Mouse (Mus musculus) liver, embryonic 16.5 days (tissue): ENCODE data around the gene Myrip. TPM values are rescaled to one million over a fixed set of nuclear protein-coding genes. Genes with fewer than 3 reads are reported as not detected.

Experiments used
- ATAC-seq: fragments of 200-750 bp; cut with Nextera tagmentation; 2 replicates; pipeline ENCODE4 v1.8.0; 2017; ENCODE audit warnings: low read depth, mild to moderate bottlenecking, moderate number of reproducible peaks, moderate library complexity
- H3K27ac ChIP-seq: fragments of 300-500 bp; sonication (generic); 2 replicates; pipeline ENCODE4 v1.5.1; 2014; ENCODE audit warnings: mild to moderate bottlenecking, low read length
- H3K27me3 ChIP-seq: fragments of 300-500 bp; sonication (generic); 2 replicates; pipeline ENCODE4 v1.6.1; 2014; ENCODE audit warnings: low read depth, low read length, mixed read lengths; ENCODE audit not compliant: control insufficient read depth, insufficient read depth
- H3K36me3 ChIP-seq: fragments of 300-500 bp; sonication (generic); 2 replicates; pipeline ENCODE4 v1.6.1; 2014; ENCODE audit warnings: mild to moderate bottlenecking; ENCODE audit not compliant: control insufficient read depth, insufficient read depth
- H3K4me1 ChIP-seq: fragments of 300-500 bp; sonication (generic); 2 replicates; pipeline ENCODE4 v1.6.1; 2014; ENCODE audit warnings: low read depth, low read length, mixed read lengths; ENCODE audit not compliant: control insufficient read depth
- H3K4me2 ChIP-seq: fragments of 300-500 bp; sonication (generic); 2 replicates; pipeline ENCODE4 v1.6.1; 2014; ENCODE audit warnings: low read depth, low read length, mixed read lengths
- H3K4me3 ChIP-seq: fragments of 300-500 bp; sonication (generic); 2 replicates; pipeline ENCODE4 v1.5.1; 2014; ENCODE audit warnings: low read depth, mild to moderate bottlenecking, low read length
- H3K9ac ChIP-seq: fragments of 300-500 bp; sonication (generic); 2 replicates; pipeline ENCODE4 v1.6.1; 2014; ENCODE audit warnings: low read depth, low read length
- H3K9me3 ChIP-seq: fragments of 300-500 bp; sonication (generic); replicated peaks from 2 replicates; pipeline ENCODE4 v1.6.1; 2016; ENCODE audit warnings: low read length; ENCODE audit not compliant: control insufficient read depth
- WGBS: fragments of 180-500 bp; shearing (Covaris S2); extraction: QIAGEN DNeasy Blood & Tissue Kit; methylation state at CpG from one replicate; pipeline ENCODE4 v1.1.7; 2014; ENCODE audit not compliant: insufficient replicate concordance; 5-methylcytosine and 5-hydroxymethylcytosine counted together
- polyA plus RNA-seq: library from polyadenylated mRNA; unstranded; fragments of >200 nt; fragmentation: Nextera tagmentation; extraction: Ambion mirVana; gene quantifications from 2 replicates; pipeline ENCODE4 v1.2.1, GENCODE M21; 2015

Gene Myrip
- polyA plus RNA-seq, 1 experiment from 2014 or later: 0.02 TPM

DNA sequence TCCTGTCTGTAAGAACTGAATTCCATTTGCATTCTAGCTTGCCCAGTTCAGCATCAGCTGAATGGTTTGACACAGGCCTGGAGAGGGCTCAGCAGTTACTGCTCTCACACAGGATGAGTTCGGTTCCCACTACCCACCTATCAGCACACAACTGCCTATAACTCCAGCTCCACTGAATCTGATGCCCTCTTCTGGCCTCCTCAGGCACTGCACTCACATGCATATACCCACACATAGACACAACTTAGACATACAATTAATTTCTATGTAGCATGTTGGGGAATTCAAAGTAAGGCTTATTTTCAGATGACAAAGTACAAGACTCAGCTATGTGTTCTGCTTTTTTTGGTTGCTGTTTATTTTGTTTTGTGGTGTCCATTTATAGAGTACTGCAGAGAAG, 137.0 kb downstream of the Myrip start:
- 84% methylated on average over 1 of the region's 1 CpGs for WGBS

DNA sequence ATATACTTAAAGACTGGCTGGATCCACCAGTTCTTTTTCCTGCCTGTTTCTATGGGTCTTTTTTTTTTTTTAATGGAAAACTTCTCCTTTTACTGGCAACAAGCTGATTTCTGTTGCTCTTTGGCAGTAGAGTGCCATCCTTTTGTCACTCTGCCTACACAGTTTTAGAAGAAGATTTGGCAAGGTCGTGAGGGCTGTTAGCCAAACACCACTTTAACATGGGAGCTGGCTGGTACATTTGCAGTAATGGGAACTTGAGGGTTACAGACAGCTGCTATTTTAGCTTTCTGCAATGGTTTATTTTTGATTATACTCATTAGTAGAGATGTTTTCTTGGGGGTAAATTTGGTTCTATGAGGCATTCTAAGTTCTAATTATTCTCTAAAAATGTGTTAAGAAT, 137.5 kb downstream of the Myrip start:
- ATAC-seq: no peak
- WGBS: 56% methylated on average over 1 of the region's 1 CpGs
- H3K4me1 ChIP-seq: no peaks in the 10 kb centered on the region

More for the DNA sequence above, 137.0 kb downstream of the Myrip start:
- Histone ChIP-seq H3K9ac (no peak overlapping the region), H3K27ac (no peak overlapping the region), H3K9me3 (no peaks in the 10 kb centered on the region), H3K27me3 (no peaks in the 10 kb centered on the region), H3K4me3 (no peak overlapping the region), H3K4me1 (no peaks in the 10 kb centered on the region), H3K4me2 (no peak overlapping the region), H3K36me3 (no peaks in the 10 kb centered on the region)
- ATAC-seq: no peak

DNA sequence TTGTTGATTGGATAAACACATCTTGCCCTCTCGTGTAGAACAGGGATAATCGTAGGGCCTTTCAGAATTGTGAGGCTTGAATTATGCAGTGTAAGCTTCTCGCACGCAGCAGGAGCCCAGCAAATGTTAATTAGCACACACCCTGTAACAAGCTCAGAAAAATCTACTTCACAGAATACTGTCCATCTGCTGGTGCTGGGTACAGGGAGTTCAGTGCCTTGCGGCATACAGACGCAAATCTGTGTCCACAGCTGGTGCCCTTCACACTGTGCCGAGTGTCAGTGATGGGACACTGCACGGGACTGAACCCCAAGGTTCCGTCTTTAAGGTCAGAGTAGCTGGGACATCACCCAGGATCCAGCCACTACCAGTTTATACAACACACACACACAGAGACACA, 143.3 kb downstream of the Myrip start:
- 75% methylated on average over 9 of the region's 9 CpGs for WGBS

More for the DNA sequence above, 137.5 kb downstream of the Myrip start:
- Histone ChIP-seq H3K27ac (no peak overlapping the region), H3K27me3 (no peaks in the 10 kb centered on the region), H3K36me3 (no peaks in the 10 kb centered on the region), H3K4me2 (no peak overlapping the region), H3K4me3 (no peak overlapping the region), H3K9me3 (no peaks in the 10 kb centered on the region), H3K9ac (no peak overlapping the region)

DNA sequence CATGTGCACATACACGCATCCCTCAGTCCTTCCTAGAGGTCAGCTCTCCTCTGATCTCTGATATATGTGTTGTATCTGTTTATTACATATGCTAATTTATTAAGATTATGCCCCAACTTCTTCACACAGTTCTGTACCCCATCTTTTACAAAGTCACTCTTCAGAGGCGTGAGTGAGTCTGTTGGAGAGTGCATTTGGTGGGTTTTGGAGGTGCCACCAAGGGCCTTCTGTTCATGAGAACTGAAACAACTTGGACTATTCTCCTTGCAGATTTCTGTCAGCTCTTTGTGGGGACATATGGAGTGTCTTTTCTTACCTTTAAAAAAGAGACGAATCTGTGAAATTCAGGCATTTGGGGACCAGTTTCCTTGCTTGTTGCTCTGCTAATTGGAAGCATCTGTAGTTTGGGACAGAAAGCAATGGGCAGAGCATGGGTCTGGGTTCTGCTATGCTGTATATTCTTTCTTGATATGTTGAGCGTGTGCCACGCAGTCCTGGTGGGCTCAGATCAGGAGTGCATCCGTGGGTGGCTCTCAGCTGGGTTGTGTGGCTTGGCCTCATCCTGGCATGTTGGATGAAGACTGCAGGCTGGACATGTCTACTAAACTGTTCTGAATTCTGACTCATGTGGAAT, 148.5 kb downstream of the Myrip start:
- whole genome bisulfite sequencing: 59% methylated on average over 6 of the region's 6 CpGs
- H3K36me3 ChIP-seq: no peaks in the 10 kb centered on the region
- H3K4me1 ChIP-seq: no peaks in the 10 kb centered on the region
- no peak for ATAC-seq
- no peak overlapping the region for H3K4me2 ChIP-seq
- H3K27ac ChIP-seq: no peak overlapping the region
- H3K9ac ChIP-seq: no peak overlapping the region
- no peaks in the 10 kb centered on the region for H3K27me3 ChIP-seq
- H3K4me3 ChIP-seq: no peak overlapping the region
- H3K9me3 ChIP-seq: no peaks in the 10 kb centered on the region

More for the DNA sequence above, 143.3 kb downstream of the Myrip start:
- no peak overlapping the region for H3K27ac ChIP-seq
- no peaks in the 10 kb centered on the region for H3K36me3 ChIP-seq
- ATAC-seq: no peak
- no peak overlapping the region for H3K4me3 ChIP-seq
- no peak overlapping the region for H3K4me2 ChIP-seq
- no peaks in the 10 kb centered on the region for H3K9me3 ChIP-seq
- H3K4me1 ChIP-seq: no peaks in the 10 kb centered on the region
- no peaks in the 10 kb centered on the region for H3K27me3 ChIP-seq
- H3K9ac ChIP-seq: no peak overlapping the region

DNA sequence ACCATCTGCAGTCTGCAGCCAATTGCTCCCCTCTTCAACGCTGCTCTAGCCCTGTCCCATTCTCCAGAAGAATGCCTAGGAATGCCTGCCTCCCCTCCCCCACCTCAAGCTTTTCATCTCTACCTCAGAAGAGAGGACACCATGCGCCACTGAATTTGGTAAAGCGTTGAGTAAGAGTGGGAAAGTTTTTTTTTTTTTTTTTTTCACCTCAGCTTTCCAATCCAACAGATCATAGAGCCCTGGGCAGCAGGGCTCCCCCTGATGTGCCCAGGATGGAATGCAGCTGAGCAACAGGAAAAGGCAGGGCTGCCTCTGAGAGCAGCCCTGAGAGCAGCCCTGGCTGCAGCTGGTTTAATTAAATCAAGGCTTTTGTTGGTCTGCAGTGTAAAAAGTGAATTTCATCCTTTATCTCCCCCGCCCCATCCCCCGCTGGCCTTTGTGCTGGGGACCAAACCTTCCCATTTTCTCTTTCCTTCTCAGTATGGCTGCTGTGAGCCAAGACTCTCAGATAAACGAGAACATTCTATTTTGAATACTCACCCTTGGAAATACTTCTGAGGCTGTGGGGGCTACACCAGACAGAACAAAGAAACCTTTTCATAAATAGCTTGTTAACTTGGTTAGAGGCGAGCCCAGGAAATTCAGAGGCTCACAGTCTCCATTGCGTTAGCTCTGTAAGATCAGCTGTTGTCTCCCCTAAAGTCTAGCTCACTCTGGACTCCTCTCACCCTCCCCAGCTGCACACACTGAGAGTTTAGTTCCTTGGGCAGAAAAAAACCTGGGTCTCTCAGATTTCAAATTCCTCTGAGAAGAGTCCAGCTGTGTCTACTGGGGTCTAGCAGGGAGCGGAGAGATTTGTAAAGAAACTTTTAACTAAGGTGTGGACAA, 154.7 kb downstream of the Myrip start:
- Histone ChIP-seq H3K36me3 (no peaks in the 10 kb centered on the region), H3K4me2 (no peak overlapping the region), H3K27ac (no peak overlapping the region), H3K27me3 (no peaks in the 10 kb centered on the region), H3K4me1 (no peaks in the 10 kb centered on the region), H3K9me3 (no peaks in the 10 kb centered on the region), H3K9ac (no peak overlapping the region), H3K4me3 (no peak overlapping the region)
- WGBS: 44% methylated on average over 9 of the region's 9 CpGs
- no peak for ATAC-seq

DNA sequence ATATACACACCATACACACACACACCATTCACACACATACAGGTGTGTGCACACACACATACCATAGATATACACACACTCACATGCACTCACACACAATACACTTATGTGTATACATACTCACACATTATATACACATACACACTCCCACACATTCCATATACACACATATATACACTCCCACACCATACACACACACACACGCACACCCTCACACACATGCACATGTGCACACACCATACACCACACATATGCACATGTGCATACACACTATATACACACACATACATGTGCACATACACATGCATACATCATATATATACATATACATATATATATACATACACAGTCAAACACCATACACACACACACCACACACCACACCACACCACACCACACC, 169.1 kb downstream of the Myrip start:
- H3K4me1 ChIP-seq: no peaks in the 10 kb centered on the region
- no peak overlapping the region for H3K4me3 ChIP-seq
- WGBS: 69% methylated on average over 1 of the region's 1 CpGs
- H3K4me2 ChIP-seq: no peak overlapping the region
- no peak overlapping the region for H3K27ac ChIP-seq
- no peaks in the 10 kb centered on the region for H3K27me3 ChIP-seq
- no peaks in the 10 kb centered on the region for H3K9me3 ChIP-seq
- ATAC-seq: no peak
- H3K36me3 ChIP-seq: no peaks in the 10 kb centered on the region
- no peak overlapping the region for H3K9ac ChIP-seq

DNA sequence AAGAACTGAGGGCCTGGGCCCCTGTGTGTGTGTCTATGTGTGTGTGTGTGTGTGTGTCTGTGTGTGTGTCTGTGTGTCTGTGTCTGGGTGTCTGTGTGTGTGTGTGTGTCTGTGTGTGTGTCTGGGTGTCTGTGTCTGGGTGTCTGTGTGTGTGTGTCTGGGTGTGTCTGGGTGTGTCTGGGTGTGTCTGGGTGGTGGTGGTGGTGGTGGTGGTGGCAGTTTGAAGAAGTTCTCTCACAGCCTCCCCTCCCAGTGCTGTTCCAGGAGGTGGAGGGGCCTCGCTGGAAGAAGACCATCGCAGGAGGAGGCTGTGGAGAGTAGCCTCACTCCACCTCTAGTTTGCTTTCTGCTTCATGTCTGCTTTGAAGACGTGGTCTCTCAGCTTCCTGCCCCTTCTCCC, 180.3 kb downstream of the Myrip start:
- H3K36me3 ChIP-seq: no peaks in the 10 kb centered on the region
- peak overlapping the region; percentile 36; the same call in 1 of the 2 replicates for H3K9ac ChIP-seq
- peak overlapping the region; percentile 54 for H3K4me2 ChIP-seq
- peaks cover 18% of the 10 kb centered on the region for H3K4me1 ChIP-seq
- peak; percentile 85 for ATAC-seq
- H3K27ac ChIP-seq: no peak overlapping the region
- no peaks in the 10 kb centered on the region for H3K9me3 ChIP-seq
- 31% methylated on average over 3 of the region's 3 CpGs for WGBS
- no peaks in the 10 kb centered on the region for H3K27me3 ChIP-seq
- 0 out of 2 replicates have a peak overlapping the region, but pooled peaks have one; percentile 14 for H3K4me3 ChIP-seq

DNA sequence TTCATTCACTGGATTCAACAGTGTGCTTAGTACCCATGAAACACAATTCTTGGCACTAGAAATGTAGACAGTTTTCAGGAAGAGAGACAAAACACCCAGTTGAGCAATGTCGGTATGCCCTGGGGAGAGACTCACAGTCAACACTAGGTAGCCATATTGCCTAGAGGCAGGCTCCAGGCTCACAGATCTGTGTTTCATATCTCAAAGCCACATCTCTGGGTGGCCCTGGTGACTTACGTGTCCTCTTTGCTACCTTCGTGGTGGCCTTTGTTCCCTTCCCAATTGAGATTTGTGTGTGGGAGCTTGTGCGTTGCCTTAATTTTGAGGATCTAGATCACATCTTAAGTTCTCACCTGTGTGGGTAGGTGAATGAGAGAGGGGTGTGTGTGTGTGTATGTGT, 181.1 kb downstream of the Myrip start:
- Histone ChIP-seq H3K4me1 (peaks cover 18% of the 10 kb centered on the region), H3K27ac (no peak overlapping the region), H3K36me3 (no peaks in the 10 kb centered on the region), H3K4me3 (no peak overlapping the region), H3K27me3 (no peaks in the 10 kb centered on the region), H3K4me2 (peak overlapping the region; percentile 54; the same call in 1 of the 2 replicates), H3K9me3 (no peaks in the 10 kb centered on the region), H3K9ac (no peak overlapping the region)
- ATAC-seq: peak; percentile 54; the same call in 1 of the 2 replicates
- WGBS: 54% methylated on average over 4 of the region's 4 CpGs

DNA sequence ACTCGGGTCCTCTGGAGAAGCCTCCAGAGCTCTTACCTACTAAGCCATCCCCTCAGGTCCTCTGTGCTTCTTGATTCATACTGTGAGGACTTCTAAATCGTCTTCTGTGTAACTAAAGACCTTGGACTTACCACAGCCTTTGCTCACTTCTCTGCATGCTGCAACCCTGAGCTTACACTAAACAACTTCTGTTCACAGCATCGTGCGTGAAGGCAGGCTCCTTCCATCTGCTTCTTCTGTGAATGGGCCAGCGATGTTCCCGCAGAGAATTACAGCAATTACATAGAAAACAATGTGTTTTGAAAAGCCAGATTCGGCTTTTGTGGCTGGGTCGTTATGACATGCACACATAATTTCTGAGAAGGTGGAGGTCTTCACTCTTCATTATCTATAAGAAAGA, 181.8 kb downstream of the Myrip start:
- no peak for ATAC-seq
- H3K9ac ChIP-seq: no peak overlapping the region
- peaks cover 18% of the 10 kb centered on the region for H3K4me1 ChIP-seq

More for the DNA sequence above, 181.8 kb downstream of the Myrip start:
- Histone ChIP-seq H3K27ac (no peak overlapping the region), H3K4me2 (no peak overlapping the region), H3K9me3 (no peaks in the 10 kb centered on the region), H3K4me3 (no peak overlapping the region), H3K36me3 (no peaks in the 10 kb centered on the region), H3K27me3 (peaks cover 2% of the 10 kb centered on the region; the same call in 1 of the 2 replicates)
- 74% methylated on average over 8 of the region's 8 CpGs for WGBS
